Mouse (Mus musculus) C2C12 (cell line): ENCODE measurements around the gene Traf3ip3. TPM values are rescaled to one million over a fixed set of nuclear protein-coding genes. Genes with fewer than 3 reads are reported as not detected.

Experiments
- H3K27me3 ChIP-seq: one replicate; pipeline ENCODE4 v1.6.1; 2011; ENCODE audit not compliant: control insufficient read depth, insufficient read depth, insufficient read length
- H3K36me3 ChIP-seq: one replicate; pipeline ENCODE4 v1.6.1; 2011; ENCODE audit not compliant: control insufficient read depth, insufficient read depth
- H3K4me3 ChIP-seq: one replicate; pipeline ENCODE4 v1.5.1; 2011; ENCODE audit warnings: mild to moderate bottlenecking, control low read depth; ENCODE audit not compliant: poor library complexity, insufficient read depth, severe bottlenecking
- H3K79me2 ChIP-seq: one replicate; pipeline ENCODE4 v1.6.1; 2011; ENCODE audit not compliant: control insufficient read depth, insufficient read depth
- H3K79me3 ChIP-seq: one replicate; pipeline ENCODE4 v1.6.1; 2011; ENCODE audit warnings: low read depth, control low read depth
- H3ac ChIP-seq: one replicate; pipeline ENCODE3; 2011; ENCODE audit warnings: low read depth; ENCODE audit not compliant: control insufficient read depth, insufficient read length
- CEBPB ChIP-seq: IDR thresholded peaks from one replicate; pipeline ENCODE4 v1.6.1; 2011; ENCODE audit warnings: low read depth, mild to moderate bottlenecking, control low read depth, moderate library complexity
- CTCF ChIP-seq: IDR thresholded peaks from one replicate; pipeline ENCODE4 v1.5.1; 2011; ENCODE audit not compliant: control insufficient read depth, insufficient read depth, insufficient read length
- FOSL1 ChIP-seq: IDR thresholded peaks from one replicate; pipeline ENCODE4 v1.8.0; 2011; ENCODE audit warnings: mild to moderate bottlenecking, low read length; ENCODE audit not compliant: poor library complexity, insufficient read depth, severe bottlenecking
- MAX ChIP-seq: IDR thresholded peaks from one replicate; pipeline ENCODE4 v1.6.1; 2011; ENCODE audit warnings: mild to moderate bottlenecking, control low read depth
- MYOD1 ChIP-seq: IDR thresholded peaks from one replicate; pipeline ENCODE4 v1.6.1; 2011; ENCODE audit warnings: low read depth; ENCODE audit not compliant: control insufficient read depth, insufficient read length
- MYOG ChIP-seq: IDR thresholded peaks from one replicate; pipeline ENCODE4 v1.6.1; 2011; ENCODE audit not compliant: control insufficient read depth, insufficient read length; ENCODE audit errors: extremely low read depth
- USF1 ChIP-seq: IDR thresholded peaks from one replicate; pipeline ENCODE4 v1.6.1; 2011; ENCODE audit warnings: low read depth, mild to moderate bottlenecking, control low read depth, moderate library complexity
- polyA plus RNA-seq: library from polyadenylated mRNA; unstranded; fragments of >200 nt; fragmentation: generic; extraction: Trizol; gene quantifications from one replicate; pipeline ENCODE4 v1.2.1, GENCODE M21; 2012; ENCODE audit warnings: missing spikeins

The Traf3ip3 gene
- polyA plus RNA-seq, 1 experiment, result 0.02 TPM

GRCm38 (mm10) chr1:193194416-193195140, 6.9 kb downstream of the Traf3ip3 start:
- Histone ChIP-seq H3K36me3 (no peaks in the 10 kb centered on the region), H3K27me3 (no peaks in the 10 kb centered on the region), H3K4me3 (no peak overlapping the region), H3ac (no peak overlapping the region), H3K79me3 (no peaks in the 10 kb centered on the region), H3K79me2 (no peaks in the 10 kb centered on the region)
- TF ChIP-seq MYOG (no peak), MAX (no peak), USF1 (no peak), CTCF (no peak), CEBPB (no peak), FOSL1 (no peak), MYOD1 (no peak)

- no peaks in the 10 kb centered on the region for H3K36me3 ChIP-seq
- H3ac ChIP-seq, result no peak overlapping the region
- H3K4me3 ChIP-seq, result no peak overlapping the region
- H3K79me2 ChIP-seq, result no peaks in the 10 kb centered on the region
- H3K79me3 ChIP-seq, result no peaks in the 10 kb centered on the region
- TF ChIP-seq FOSL1, result no peak
- no peak for TF ChIP-seq CEBPB
- no peak for TF ChIP-seq MYOD1
- TF ChIP-seq USF1, result no peak
- TF ChIP-seq MYOG, result no peak
- TF ChIP-seq MAX, result no peak
- no peak for TF ChIP-seq CTCF
- H3K27me3 ChIP-seq, result no peaks in the 10 kb centered on the region
These were observed 9.7 kb downstream of the Traf3ip3 start for GRCm38 (mm10) chr1:193191675-193192283.

DNA sequence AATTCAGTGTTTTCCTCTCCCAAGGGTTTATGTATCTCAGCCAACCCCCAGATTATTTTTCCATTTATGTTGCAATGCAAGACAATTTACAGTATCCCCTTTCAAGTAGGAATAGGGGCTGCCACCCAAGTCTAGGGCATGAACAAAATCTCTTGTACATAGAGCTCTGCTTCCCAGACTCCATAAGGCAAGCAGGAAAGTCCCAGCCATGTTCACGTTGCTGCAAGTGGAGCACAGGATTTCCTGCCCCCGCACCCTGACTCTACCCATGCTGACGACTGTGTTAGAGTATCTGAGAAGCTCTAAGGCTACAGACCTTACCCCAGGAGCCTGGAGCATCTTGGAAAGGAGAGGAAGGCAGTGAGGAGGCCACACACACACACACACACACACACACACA, 11.7 kb downstream of the Traf3ip3 start:
- Histone ChIP-seq H3K27me3 (no peaks in the 10 kb centered on the region), H3K4me3 (no peak overlapping the region), H3ac (no peak overlapping the region), H3K36me3 (no peaks in the 10 kb centered on the region), H3K79me3 (no peaks in the 10 kb centered on the region), H3K79me2 (no peaks in the 10 kb centered on the region)
- TF ChIP-seq FOSL1 (no peak), CEBPB (no peak), USF1 (no peak), CTCF (no peak), MAX (no peak), MYOG (no peak), MYOD1 (no peak)

DNA sequence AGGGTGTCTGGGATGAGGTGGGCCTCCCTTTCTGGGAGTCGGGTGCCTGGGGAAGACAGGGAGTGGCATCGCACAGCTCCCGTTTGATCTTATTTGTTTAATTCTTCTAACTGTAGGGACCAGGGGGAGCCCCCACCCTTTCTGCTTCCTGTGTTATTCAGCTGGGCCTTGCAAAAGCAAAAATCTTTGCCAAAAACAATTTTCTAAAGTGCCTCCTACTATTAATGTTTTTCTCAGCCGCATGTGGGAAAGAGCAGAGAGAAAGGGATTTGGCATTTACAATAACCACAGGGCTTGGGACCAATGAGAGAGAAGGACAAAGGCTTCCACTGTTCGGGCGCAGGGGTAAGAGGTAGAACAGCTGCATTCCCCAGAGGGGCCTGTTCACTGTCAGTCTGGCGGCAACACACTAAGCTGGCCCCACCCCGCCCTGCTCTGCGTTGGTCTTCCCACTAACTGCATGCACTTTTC, 12.3 kb downstream of the Traf3ip3 start:
- Histone ChIP-seq H3K79me2 (no peaks in the 10 kb centered on the region), H3K79me3 (no peaks in the 10 kb centered on the region), H3ac (no peak overlapping the region), H3K27me3 (no peaks in the 10 kb centered on the region), H3K4me3 (no peak overlapping the region), H3K36me3 (no peaks in the 10 kb centered on the region)
- TF ChIP-seq MAX (no peak), MYOD1 (peak; percentile 85)

DNA sequence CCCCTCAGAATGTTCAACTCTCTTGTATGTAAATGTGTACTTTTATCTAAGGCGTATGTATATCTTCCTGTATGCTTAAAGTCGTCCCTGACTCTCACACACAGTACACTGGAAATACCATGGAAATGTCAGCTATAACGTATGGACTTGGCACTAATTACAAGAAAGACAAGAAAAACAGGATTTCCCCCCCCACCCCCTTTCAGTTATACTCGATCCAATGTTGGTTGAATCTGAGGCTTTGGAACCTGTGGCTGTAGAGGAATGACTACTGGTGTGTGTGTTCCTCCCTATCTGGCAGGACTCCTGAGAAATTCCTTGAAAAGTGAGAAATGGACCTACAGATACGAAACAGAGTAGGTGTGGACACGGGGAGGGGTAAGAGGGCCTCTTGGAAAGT, 13.2 kb downstream of the Traf3ip3 start:
- H3K36me3 ChIP-seq, result no peaks in the 10 kb centered on the region
- H3K4me3 ChIP-seq, result no peak overlapping the region
- no peaks in the 10 kb centered on the region for H3K79me2 ChIP-seq
- no peak overlapping the region for H3ac ChIP-seq
- H3K79me3 ChIP-seq, result no peaks in the 10 kb centered on the region
- no peaks in the 10 kb centered on the region for H3K27me3 ChIP-seq
- no peak for TF ChIP-seq MYOG
- no peak for TF ChIP-seq MAX
- no peak for TF ChIP-seq USF1
- TF ChIP-seq MYOD1, result no peak
- no peak for TF ChIP-seq FOSL1
- no peak for TF ChIP-seq CEBPB
- no peak for TF ChIP-seq CTCF

DNA sequence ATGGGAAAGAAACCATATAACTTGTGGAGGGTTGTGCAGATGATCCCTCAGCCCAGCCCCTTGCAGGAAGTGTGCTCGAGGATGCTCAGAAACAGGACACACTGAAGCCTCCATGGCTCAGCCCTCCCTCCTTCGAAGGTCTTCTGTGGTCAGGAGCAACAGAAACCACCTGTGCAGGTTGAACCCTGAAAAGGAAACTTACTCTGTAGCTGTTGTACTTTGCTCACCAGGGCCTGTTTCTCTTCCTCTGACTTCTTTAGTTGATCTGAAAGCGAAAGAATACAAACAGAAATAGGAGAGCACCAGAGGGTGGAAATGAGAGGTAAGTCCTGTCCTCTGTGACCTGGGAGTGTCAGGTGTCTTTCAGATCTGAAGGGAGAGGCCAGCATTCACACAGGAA, 20.4 kb downstream of the Traf3ip3 start:
- Histone ChIP-seq H3K36me3 (no peaks in the 10 kb centered on the region), H3K79me3 (no peaks in the 10 kb centered on the region), H3K4me3 (no peak overlapping the region), H3K27me3 (no peaks in the 10 kb centered on the region), H3ac (no peak overlapping the region), H3K79me2 (no peaks in the 10 kb centered on the region)
- TF ChIP-seq USF1 (no peak), FOSL1 (no peak), MAX (no peak), CTCF (no peak), MYOG (no peak), MYOD1 (no peak), CEBPB (no peak)
